Mouse (Mus musculus) intestine, embryonic 14.5 days (tissue): ENCODE data around the gene Art4. TPM values are rescaled to one million over a fixed set of nuclear protein-coding genes. Genes with fewer than 3 reads are reported as not detected.
A peak's percentile ranks its signal among the peaks of the same experiment; 100 is the strongest.
"Not testable (repeated sequence)": the region's sequence is repeated elsewhere in the genome, so short reads cannot be mapped to it uniquely, and the experiment has no call there.

ENCODE experiments used
- ATAC-seq: fragments of 200-750 bp; cut with Nextera tagmentation; replicated peaks from 2 replicates; pipeline ENCODE4 v1.8.0; 2017; ENCODE audit warnings: low read depth, moderate number of reproducible peaks, moderate TSS enrichment, moderate library complexity; ENCODE audit not compliant: low FRiP score, low TSS enrichment
- DNase-seq: peaks from one replicate; pipeline ENCODE4 v3.0.0-alpha.2; 2018; ENCODE audit warnings: low spot score
- H3K27ac ChIP-seq: fragments of 300-500 bp; sonication (generic); 2 replicates; pipeline ENCODE4 v1.5.1; 2014; ENCODE audit warnings: low read depth, mild to moderate bottlenecking, control low read depth
- H3K27me3 ChIP-seq: fragments of 300-500 bp; sonication (generic); replicated peaks from 2 replicates; pipeline ENCODE4 v1.6.1; 2014; ENCODE audit warnings: low read length, control low read depth; ENCODE audit not compliant: control insufficient read depth, insufficient read depth
- H3K36me3 ChIP-seq: fragments of 300-500 bp; sonication (generic); 2 replicates; pipeline ENCODE4 v1.6.1; 2014; ENCODE audit warnings: low read length, control low read depth; ENCODE audit not compliant: control insufficient read depth, insufficient read depth
- H3K4me1 ChIP-seq: fragments of 300-500 bp; sonication (generic); replicated peaks from 2 replicates; pipeline ENCODE4 v1.6.1; 2014; ENCODE audit warnings: low read length, control low read depth, mixed read lengths; ENCODE audit not compliant: control insufficient read depth, insufficient read depth
- H3K4me2 ChIP-seq: fragments of 300-500 bp; sonication (generic); 2 replicates; pipeline ENCODE4 v1.6.1; 2014; ENCODE audit warnings: low read length
- H3K4me3 ChIP-seq: fragments of 300-500 bp; sonication (generic); 2 replicates; pipeline ENCODE4 v1.5.1; 2014; ENCODE audit warnings: low read depth, low read length, control low read depth, mixed read lengths
- H3K9ac ChIP-seq: fragments of 300-500 bp; sonication (generic); 2 replicates; pipeline ENCODE4 v1.6.1; 2014; ENCODE audit warnings: mild to moderate bottlenecking, low read length
- H3K9me3 ChIP-seq: fragments of 300-500 bp; sonication (generic); 2 replicates; pipeline ENCODE4 v1.6.1; 2016; ENCODE audit warnings: low read length, control low read depth; ENCODE audit not compliant: control insufficient read depth
- WGBS: fragments of 180-500 bp; shearing (Covaris S2); extraction: QIAGEN DNeasy Blood & Tissue Kit; methylation state at CpG from one replicate; pipeline ENCODE4 v1.1.7; 2014; 5-methylcytosine and 5-hydroxymethylcytosine counted together
- polyA plus RNA-seq: library from polyadenylated mRNA; unstranded; fragments of >200 nt; fragmentation: Nextera tagmentation; extraction: Ambion mirVana; gene quantifications from 2 replicates; pipeline ENCODE4 v1.2.1, GENCODE M21; 2014

Art4 gene
- polyA plus RNA-seq, 1 experiment from 2014 or later, result 2.0 TPM

DNA sequence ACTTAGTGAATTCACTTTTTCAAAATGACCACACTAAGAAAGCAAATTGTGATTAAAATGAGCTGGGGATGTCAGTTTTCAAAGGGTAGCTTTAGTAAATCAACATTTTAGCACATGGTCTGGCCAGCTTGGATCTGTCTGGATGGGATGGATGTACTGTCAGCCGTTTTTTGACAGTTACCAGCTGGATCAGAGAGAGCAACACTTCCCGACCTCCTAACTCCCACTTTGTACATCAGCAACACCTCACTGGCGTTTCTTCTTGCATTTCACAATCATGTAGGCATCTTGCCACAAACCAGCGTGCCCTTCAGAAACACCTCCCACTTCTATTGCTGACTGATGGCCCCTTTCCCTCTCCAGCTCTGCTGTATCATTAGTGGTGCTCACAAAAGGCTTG, 40.7 kb upstream of the Art4 start:
- Histone ChIP-seq H3K4me2 (no peak overlapping the region), H3K36me3 (no peaks in the 10 kb centered on the region), H3K4me1 (peaks cover 20% of the 10 kb centered on the region), H3K9me3 (no peaks in the 10 kb centered on the region), H3K9ac (no peak overlapping the region), H3K27me3 (no peaks in the 10 kb centered on the region), H3K4me3 (no peak overlapping the region), H3K27ac (no peak overlapping the region)
- 36% methylated on average over 4 of the region's 4 CpGs for WGBS
- DNase-seq, result no peak
- no peak for ATAC-seq

DNA sequence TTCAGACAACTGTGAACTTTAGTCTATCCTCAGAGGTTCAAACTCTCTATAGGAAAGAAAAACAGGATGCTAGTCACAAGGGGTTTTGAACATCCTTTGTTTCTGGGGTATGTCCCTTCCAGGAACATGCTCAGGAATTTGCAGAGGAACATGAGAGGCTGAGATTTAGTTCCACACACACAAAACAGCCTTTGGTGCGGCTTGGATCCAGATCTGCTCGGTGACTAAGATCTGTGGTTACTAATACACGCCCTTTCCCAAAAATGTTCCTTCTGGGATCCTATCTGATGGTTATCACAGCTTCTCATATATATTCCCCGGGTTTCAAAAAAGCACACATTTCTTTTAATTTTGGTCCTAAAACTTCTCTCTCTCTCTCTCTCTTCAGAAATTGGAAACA, 40.3 kb upstream of the Art4 start:
- 68% methylated on average over 4 of the region's 4 CpGs for WGBS
- peaks cover 20% of the 10 kb centered on the region for H3K4me1 ChIP-seq
- peak overlapping the region; percentile 20; the same call in 1 of the 2 replicates for H3K27ac ChIP-seq
- no peak overlapping the region for H3K4me3 ChIP-seq
- no peaks in the 10 kb centered on the region for H3K9me3 ChIP-seq
- no peaks in the 10 kb centered on the region for H3K36me3 ChIP-seq
- H3K9ac ChIP-seq, result no peak overlapping the region
- DNase-seq, result no peak
- no peaks in the 10 kb centered on the region for H3K27me3 ChIP-seq
- no peak overlapping the region for H3K4me2 ChIP-seq
- no peak for ATAC-seq

DNA sequence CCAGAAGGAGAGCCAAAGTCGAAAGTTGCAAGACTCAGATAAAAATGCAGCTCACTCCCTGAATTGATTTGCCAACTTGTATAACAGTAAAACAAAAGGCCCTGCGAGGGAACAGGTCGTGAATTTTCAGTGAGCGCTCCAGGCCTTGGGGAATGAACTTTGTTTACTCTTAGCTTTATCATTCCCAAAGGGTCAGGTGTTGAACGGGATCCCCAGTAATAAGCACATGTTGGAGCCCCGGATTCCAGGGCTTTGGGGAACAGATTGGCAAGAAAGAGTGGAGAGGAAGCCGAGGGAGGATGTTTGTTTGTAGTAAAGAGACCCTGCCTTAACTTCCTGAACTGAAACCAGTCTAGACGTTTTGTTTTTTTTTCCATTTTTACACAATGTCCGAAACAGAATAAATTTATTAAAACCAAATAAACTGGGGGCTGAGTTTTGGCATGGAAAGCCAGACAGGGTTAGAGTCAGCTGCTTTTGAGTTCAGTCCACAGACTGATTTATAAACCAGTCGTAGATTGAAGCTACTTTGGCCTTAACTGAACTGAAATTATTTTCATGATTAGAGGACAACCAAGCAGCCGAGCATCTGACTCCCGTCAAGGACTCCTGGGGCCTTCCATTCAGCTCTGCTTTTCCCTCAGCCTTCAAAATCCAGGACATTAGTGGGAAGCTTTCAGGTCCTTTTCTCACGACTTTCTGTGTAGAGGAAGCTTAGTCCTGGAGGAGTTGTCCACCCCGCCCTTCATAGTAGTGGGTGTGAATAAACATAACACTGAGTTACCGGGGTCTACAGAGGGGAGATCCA, 37.2 kb upstream of the Art4 start:
- DNase-seq, result no peak

DNA sequence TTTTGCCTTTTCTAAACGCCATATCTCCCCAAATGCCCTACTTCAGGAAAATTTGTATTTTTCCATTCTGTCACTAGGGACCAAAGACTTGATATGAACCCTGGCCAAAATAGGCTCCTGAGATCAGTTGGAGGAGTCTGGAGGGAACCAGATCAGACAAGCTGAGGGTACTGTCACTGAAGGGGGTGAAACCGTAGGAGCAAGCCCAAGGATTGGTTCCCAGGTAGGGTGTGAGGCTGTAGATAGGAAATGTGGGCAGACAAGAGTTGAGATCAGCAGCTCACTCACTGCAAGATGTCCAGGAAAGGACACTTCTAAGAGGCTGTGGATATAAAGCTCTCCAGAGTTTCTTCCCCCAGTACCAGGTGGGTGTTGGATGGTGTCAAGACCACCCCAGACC, 34.5 kb upstream of the Art4 start:
- Histone ChIP-seq H3K4me3 (no peak overlapping the region), H3K9ac (no peak overlapping the region), H3K27me3 (no peaks in the 10 kb centered on the region), H3K27ac (no peak overlapping the region), H3K4me1 (peaks cover 13% of the 10 kb centered on the region), H3K36me3 (no peaks in the 10 kb centered on the region), H3K4me2 (no peak overlapping the region), H3K9me3 (no peaks in the 10 kb centered on the region)
- WGBS, result 87% methylated on average over 2 of the region's 2 CpGs
- ATAC-seq (no peak), DNase-seq (no peak)

More for the DNA sequence above, 37.2 kb upstream of the Art4 start:
- Histone ChIP-seq H3K9ac (no peak overlapping the region), H3K27ac (peak overlapping the region; percentile 47), H3K4me1 (peaks cover 20% of the 10 kb centered on the region), H3K27me3 (no peaks in the 10 kb centered on the region), H3K4me2 (no peak overlapping the region), H3K9me3 (no peaks in the 10 kb centered on the region), H3K4me3 (no peak overlapping the region), H3K36me3 (no peaks in the 10 kb centered on the region)
- 32% methylated on average over 15 of the region's 15 CpGs for WGBS
- no peak for ATAC-seq

- no peak for ATAC-seq
- Histone ChIP-seq H3K9me3 (no peaks in the 10 kb centered on the region), H3K4me1 (peaks cover 4% of the 10 kb centered on the region), H3K4me2 (no peak overlapping the region), H3K9ac (no peak overlapping the region), H3K27me3 (no peaks in the 10 kb centered on the region), H3K36me3 (no peaks in the 10 kb centered on the region), H3K4me3 (no peak overlapping the region), H3K27ac (no peak overlapping the region)
- no peak for DNase-seq
- 93% methylated on average over 6 of the region's 6 CpGs for WGBS
Measured at GRCm38 (mm10) chr6:136889554-136889953, 32.0 kb upstream of the Art4 start.

DNA sequence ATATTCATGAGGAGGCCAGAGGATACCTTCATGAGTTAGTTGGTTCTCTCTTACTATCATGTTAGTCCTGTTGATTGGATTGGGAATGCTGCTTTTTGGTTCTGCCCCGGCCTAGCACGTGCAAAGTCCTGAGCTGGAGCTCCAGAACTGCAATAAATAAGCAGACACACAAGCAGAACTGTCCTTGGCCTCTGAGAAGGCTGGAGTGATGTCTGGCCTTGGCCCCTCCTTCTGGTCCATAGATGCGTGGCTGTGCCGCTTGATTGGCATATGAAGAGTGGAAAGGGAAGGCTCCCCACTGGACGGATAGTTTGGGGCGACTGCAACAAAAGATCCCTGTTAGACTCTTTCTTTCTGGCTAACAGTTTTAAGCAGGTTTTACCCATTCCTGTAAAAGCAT, 31.5 kb upstream of the Art4 start:
- no peak overlapping the region for H3K9ac ChIP-seq
- WGBS, result 90% methylated on average over 6 of the region's 6 CpGs
- ATAC-seq (no peak), DNase-seq (no peak)
- H3K4me1 ChIP-seq, result no peaks in the 10 kb centered on the region
- no peaks in the 10 kb centered on the region for H3K9me3 ChIP-seq
- H3K4me3 ChIP-seq, result no peak overlapping the region
- H3K27ac ChIP-seq, result no peak overlapping the region
- H3K4me2 ChIP-seq, result no peak overlapping the region
- no peaks in the 10 kb centered on the region for H3K27me3 ChIP-seq
- no peaks in the 10 kb centered on the region for H3K36me3 ChIP-seq

- no peak for DNase-seq
- 33% methylated on average over 9 of the region's 9 CpGs for WGBS
- Histone ChIP-seq H3K4me1 (no peaks in the 10 kb centered on the region), H3K27ac (peak overlapping the region; percentile 10; the same call in 1 of the 2 replicates), H3K4me2 (no peak overlapping the region), H3K9me3 (no peaks in the 10 kb centered on the region), H3K4me3 (no peak overlapping the region), H3K36me3 (no peaks in the 10 kb centered on the region), H3K27me3 (no peaks in the 10 kb centered on the region), H3K9ac (no peak overlapping the region)
- ATAC-seq, result no peak
Measured at GRCm38 (mm10) chr6:136887854-136888253, 30.3 kb upstream of the Art4 start.

- not testable (repeated sequence) for H3K4me1 ChIP-seq, H3K9ac ChIP-seq, ATAC-seq, H3K27me3 ChIP-seq, H3K4me2 ChIP-seq, H3K4me3 ChIP-seq, H3K9me3 ChIP-seq, DNase-seq, H3K27ac ChIP-seq, H3K36me3 ChIP-seq
- 48% methylated on average over 1 of the region's 1 CpGs for WGBS
Measured at GRCm38 (mm10) chr6:136884766-136885165, 27.2 kb upstream of the Art4 start.

DNA sequence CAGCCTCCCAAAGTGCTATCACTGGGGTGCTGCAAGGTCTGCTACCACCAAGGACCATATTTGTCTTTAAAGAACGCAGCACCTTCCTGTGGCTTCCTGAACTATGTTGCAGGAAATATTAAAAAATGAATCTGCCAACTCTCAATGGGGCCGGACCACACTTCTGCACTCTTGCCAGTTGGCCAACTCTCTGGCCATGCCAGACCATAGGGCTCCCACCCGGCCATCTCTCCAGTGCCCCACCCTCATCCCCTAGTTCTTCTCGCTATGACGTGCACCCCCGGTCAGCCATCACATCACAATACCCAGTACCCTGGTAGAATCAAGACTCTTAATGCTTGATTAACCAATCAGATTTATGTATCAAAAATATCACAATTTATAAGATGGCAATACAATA, 26.4 kb upstream of the Art4 start:
- Histone ChIP-seq H3K9me3 (no peaks in the 10 kb centered on the region), H3K36me3 (no peaks in the 10 kb centered on the region), H3K4me1 (no peaks in the 10 kb centered on the region), H3K9ac (no peak overlapping the region), H3K4me2 (no peak overlapping the region), H3K27me3 (no peaks in the 10 kb centered on the region), H3K27ac (no peak overlapping the region), H3K4me3 (no peak overlapping the region)
- DNase-seq, result no peak
- 93% methylated on average over 6 of the region's 6 CpGs for WGBS
- ATAC-seq, result no peak
